Mouse (Mus musculus): ENCODE measurements around the gene Lamc1. TPM values are rescaled to one million over a fixed set of nuclear protein-coding genes. Genes with fewer than 3 reads are reported as not detected.

The Lamc1 gene
- 41.6 and 41.8 TPM in 2 replicates for polyA plus RNA-seq (2015; fragmentation: Nextera tagmentation; extraction: Ambion mirVana)

GRCm38 (mm10) chr1:153332444-153333295, at the start of gene Lamc1:
Gene Lamc1, minus strand, starts transcription at chr1:153332786.
- Histone ChIP-seq H3K4me2 (replicated peaks; ENCODE audit: low read depth) (peak within 1 kb of the TSS; percentile 77), H3K4me1 (replicated peaks; ENCODE audit: control insufficient read depth, insufficient read depth) (no peaks in the 10 kb centered on the region; the same call in 1 of the 2 replicates), H3K9ac (ENCODE audit: low read length) (peak within 1 kb of the TSS; percentile 93), H3K27me3 (ENCODE audit: control insufficient read depth, insufficient read depth, low read length) (no peaks in the 10 kb centered on the region), H3K4me3 (ENCODE audit: low read depth, low read length) (peak within 1 kb of the TSS; percentile 90), H3K9me3 (ENCODE audit: control insufficient read depth, low read length) (no peaks in the 10 kb centered on the region), H3K36me3 (ENCODE audit: control insufficient read depth, insufficient read depth, low read length) (no peaks in the 10 kb centered on the region), H3K27ac (replicated peaks) (peak within 1 kb of the TSS; percentile 97)
- under 1% methylated on average over 39 of the region's 85 CpGs for WGBS
- ATAC-seq (ENCODE audit: low FRiP score, low TSS enrichment) (peak; percentile 91), DNase-seq (ENCODE audit: low spot score) (peak; percentile 95)
- TF ChIP-seq EP300 (optimal IDR thresholded peaks at IDR 0.05) (no peak), CTCF (IDR thresholded peaks at IDR 0.05; ENCODE audit: low read depth) (peak; percentile 19; the same call in 1 of the 2 replicates)

GRCm38 (mm10) chr1:153380746-153381282, 48.2 kb upstream of the Lamc1 start:
- Histone ChIP-seq H3K4me3 (ENCODE audit: low read depth, low read length) (no peak overlapping the region), H3K27me3 (ENCODE audit: control insufficient read depth, insufficient read depth, low read length) (no peaks in the 10 kb centered on the region), H3K4me2 (replicated peaks; ENCODE audit: low read depth) (no peak overlapping the region), H3K36me3 (ENCODE audit: control insufficient read depth, insufficient read depth, low read length) (no peaks in the 10 kb centered on the region), H3K4me1 (replicated peaks; ENCODE audit: control insufficient read depth, insufficient read depth) (no peaks in the 10 kb centered on the region), H3K9ac (ENCODE audit: low read length) (no peak overlapping the region), H3K9me3 (ENCODE audit: control insufficient read depth, low read length) (no peaks in the 10 kb centered on the region), H3K27ac (replicated peaks) (no peak overlapping the region)
- TF ChIP-seq CTCF (IDR thresholded peaks at IDR 0.05; ENCODE audit: low read depth) (no peak), EP300 (optimal IDR thresholded peaks at IDR 0.05) (no peak)
- DNase-seq (ENCODE audit: low spot score): no peak
- 89% methylated on average over 9 of the region's 9 CpGs for WGBS
- ATAC-seq (ENCODE audit: low FRiP score, low TSS enrichment): no peak

DNA sequence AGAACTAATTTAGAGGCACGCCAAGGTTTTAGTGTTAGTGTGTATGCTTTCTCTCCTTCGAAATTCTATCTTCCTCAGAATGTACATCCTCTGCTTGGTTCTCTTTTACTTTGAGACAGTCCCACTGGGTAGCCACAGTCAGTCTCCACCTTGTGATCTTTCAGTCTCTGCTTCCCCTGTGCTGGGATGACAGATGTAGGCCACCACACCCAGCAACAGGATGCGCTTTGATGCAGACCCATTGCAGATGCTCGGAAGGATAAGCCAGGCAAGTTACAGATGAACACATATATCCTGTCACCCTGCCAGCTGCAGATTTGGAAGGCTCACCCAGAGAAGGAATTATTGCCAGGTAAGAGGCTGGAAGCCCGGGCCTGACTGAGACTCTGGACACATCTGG, 47.2 kb upstream of the Lamc1 start:
- ATAC-seq (ENCODE audit: low FRiP score, low TSS enrichment) (no peak), DNase-seq (ENCODE audit: low spot score) (no peak)
- TF ChIP-seq CTCF (IDR thresholded peaks at IDR 0.05; ENCODE audit: low read depth) (no peak), EP300 (optimal IDR thresholded peaks at IDR 0.05) (no peak)
- Histone ChIP-seq H3K4me1 (replicated peaks; ENCODE audit: control insufficient read depth, insufficient read depth) (no peaks in the 10 kb centered on the region), H3K9me3 (ENCODE audit: control insufficient read depth, low read length) (no peaks in the 10 kb centered on the region), H3K36me3 (ENCODE audit: control insufficient read depth, insufficient read depth, low read length) (no peaks in the 10 kb centered on the region), H3K27ac (replicated peaks) (no peak overlapping the region), H3K4me2 (replicated peaks; ENCODE audit: low read depth) (no peak overlapping the region), H3K27me3 (ENCODE audit: control insufficient read depth, insufficient read depth, low read length) (no peaks in the 10 kb centered on the region), H3K9ac (ENCODE audit: low read length) (no peak overlapping the region), H3K4me3 (ENCODE audit: low read depth, low read length) (no peak overlapping the region)
- 74% methylated on average over 5 of the region's 5 CpGs for WGBS

DNA sequence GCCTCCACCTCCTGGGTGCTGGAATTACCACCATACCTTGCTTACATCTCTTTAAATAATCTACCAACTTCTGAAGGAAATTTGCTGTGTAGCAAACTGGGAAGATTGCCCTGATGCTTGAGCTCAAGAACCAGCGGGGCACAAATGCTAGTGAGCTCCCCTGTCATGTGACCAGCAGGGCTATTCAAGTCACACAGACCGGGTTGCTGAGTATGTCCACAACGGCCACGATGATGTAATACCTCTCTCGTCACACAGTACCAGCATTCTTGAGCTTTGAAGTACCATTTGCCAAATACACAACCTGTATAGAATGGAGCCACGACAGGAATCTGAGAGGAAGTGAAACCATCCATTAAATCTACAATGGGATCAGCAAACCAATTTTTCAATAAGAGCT, 46.0 kb upstream of the Lamc1 start:
- no peak overlapping the region for H3K4me2 ChIP-seq (replicated peaks; ENCODE audit: low read depth)
- TF ChIP-seq EP300 (optimal IDR thresholded peaks at IDR 0.05) (no peak), CTCF (IDR thresholded peaks at IDR 0.05; ENCODE audit: low read depth) (no peak)
- no peak overlapping the region for H3K27ac ChIP-seq (replicated peaks)
- no peak for ATAC-seq (ENCODE audit: low FRiP score, low TSS enrichment)
- WGBS: 51% methylated on average over 6 of the region's 6 CpGs
- H3K9me3 ChIP-seq (ENCODE audit: control insufficient read depth, low read length): no peaks in the 10 kb centered on the region
- no peaks in the 10 kb centered on the region for H3K36me3 ChIP-seq (ENCODE audit: control insufficient read depth, insufficient read depth, low read length)
- H3K4me1 ChIP-seq (replicated peaks; ENCODE audit: control insufficient read depth, insufficient read depth): no peaks in the 10 kb centered on the region
- H3K9ac ChIP-seq (ENCODE audit: low read length): no peak overlapping the region
- no peak overlapping the region for H3K4me3 ChIP-seq (ENCODE audit: low read depth, low read length)
- H3K27me3 ChIP-seq (ENCODE audit: control insufficient read depth, insufficient read depth, low read length): no peaks in the 10 kb centered on the region
- DNase-seq (ENCODE audit: low spot score): no peak

DNA sequence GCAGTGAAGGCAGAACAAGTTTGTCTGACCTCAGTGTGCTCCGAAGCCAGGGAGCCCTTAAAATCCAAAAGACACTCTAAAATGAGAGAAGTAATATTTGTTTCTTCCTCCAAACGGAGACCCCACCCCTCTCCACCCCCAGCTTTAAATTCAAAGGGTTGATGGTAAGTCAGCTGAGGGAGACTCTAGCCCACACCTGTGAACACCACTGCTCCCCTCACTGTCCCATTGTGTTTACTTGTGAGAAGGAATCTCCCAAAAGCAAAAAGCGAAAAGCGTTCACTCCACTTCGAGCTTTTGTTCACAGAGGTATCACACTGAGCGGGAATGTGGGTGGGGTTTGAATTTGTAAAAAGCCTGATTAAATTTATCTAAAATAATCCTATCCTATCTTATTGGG, 43.9 kb upstream of the Lamc1 start:
- no peaks in the 10 kb centered on the region for H3K9me3 ChIP-seq (ENCODE audit: control insufficient read depth, low read length)

GRCm38 (mm10) chr1:153374136-153374535, 41.5 kb upstream of the Lamc1 start:
- no peak overlapping the region for H3K4me3 ChIP-seq (ENCODE audit: low read depth, low read length)
- ATAC-seq (ENCODE audit: low FRiP score, low TSS enrichment) (no peak), DNase-seq (ENCODE audit: low spot score) (no peak)
- TF ChIP-seq CTCF (IDR thresholded peaks at IDR 0.05; ENCODE audit: low read depth) (no peak), EP300 (optimal IDR thresholded peaks at IDR 0.05) (no peak)
- H3K36me3 ChIP-seq (ENCODE audit: control insufficient read depth, insufficient read depth, low read length): no peaks in the 10 kb centered on the region
- H3K9ac ChIP-seq (ENCODE audit: low read length): no peak overlapping the region
- no peaks in the 10 kb centered on the region for H3K27me3 ChIP-seq (ENCODE audit: control insufficient read depth, insufficient read depth, low read length)
- no peak overlapping the region for H3K4me2 ChIP-seq (replicated peaks; ENCODE audit: low read depth)
- no peak overlapping the region for H3K27ac ChIP-seq (replicated peaks)
- H3K4me1 ChIP-seq (replicated peaks; ENCODE audit: control insufficient read depth, insufficient read depth): no peaks in the 10 kb centered on the region
- no peaks in the 10 kb centered on the region for H3K9me3 ChIP-seq (ENCODE audit: control insufficient read depth, low read length)
- 78% methylated on average over 4 of the region's 4 CpGs for WGBS

More for the DNA sequence above, 43.9 kb upstream of the Lamc1 start:
- Histone ChIP-seq H3K4me1 (replicated peaks; ENCODE audit: control insufficient read depth, insufficient read depth) (no peaks in the 10 kb centered on the region), H3K9ac (ENCODE audit: low read length) (no peak overlapping the region), H3K27me3 (ENCODE audit: control insufficient read depth, insufficient read depth, low read length) (no peaks in the 10 kb centered on the region), H3K27ac (replicated peaks) (0 out of 2 replicates have a peak overlapping the region, but pooled peaks have one; percentile 8), H3K36me3 (ENCODE audit: control insufficient read depth, insufficient read depth, low read length) (no peaks in the 10 kb centered on the region), H3K4me2 (replicated peaks; ENCODE audit: low read depth) (no peak overlapping the region), H3K4me3 (ENCODE audit: low read depth, low read length) (no peak overlapping the region)
- 42% methylated on average over 6 of the region's 6 CpGs for WGBS
- no peak for ATAC-seq (ENCODE audit: low FRiP score, low TSS enrichment)
- no peak for DNase-seq (ENCODE audit: low spot score)
- TF ChIP-seq EP300 (optimal IDR thresholded peaks at IDR 0.05): no peak
- TF ChIP-seq CTCF (IDR thresholded peaks at IDR 0.05; ENCODE audit: low read depth): no peak

Data from stomach, postnatal 0 days (tissue).